Mouse (Mus musculus): ENCODE measurements around the gene Wdfy4. TPM values are rescaled to one million over a fixed set of nuclear protein-coding genes. Genes with fewer than 3 reads are reported as not detected.

Gene Wdfy4
- polyA plus RNA-seq, 1 experiment: not detected

DNA sequence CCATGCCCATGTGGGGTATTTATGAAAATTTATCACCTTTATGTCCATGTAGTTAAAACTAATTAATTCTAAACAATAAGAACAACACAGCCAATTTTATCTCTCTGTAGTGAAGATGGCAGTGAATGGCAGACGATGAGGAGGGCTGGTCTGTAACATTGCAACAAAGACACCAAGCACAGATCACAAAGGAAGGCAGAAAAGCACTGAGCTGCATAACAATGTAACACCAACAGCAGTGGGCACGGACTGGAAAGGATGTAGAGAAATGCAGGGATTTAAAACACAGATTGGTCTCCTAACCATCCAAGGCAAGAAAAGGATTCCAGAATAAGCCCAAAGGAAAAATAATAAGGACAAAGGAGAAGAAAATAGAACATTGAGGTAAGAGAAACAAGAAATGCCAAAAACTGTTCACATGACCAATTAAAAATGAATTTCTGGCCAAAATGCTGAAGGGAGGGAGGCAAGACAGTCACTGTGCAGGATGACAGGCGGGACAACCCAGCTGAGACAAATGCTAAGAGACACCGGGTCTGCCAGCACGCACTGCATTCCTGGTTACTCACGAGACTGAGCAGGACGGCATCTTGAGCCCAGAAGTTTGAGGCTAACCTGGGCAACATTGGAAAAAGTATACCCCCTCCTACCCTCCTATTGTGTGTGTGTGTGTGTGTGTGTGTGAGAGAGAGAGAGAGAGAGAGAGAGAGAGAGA is 54.1 kb downstream of the Wdfy4 start:
- H3K36me3 ChIP-seq (ENCODE audit: control insufficient read depth, insufficient read depth, low read length, poor library complexity, severe bottlenecking): no peaks in the 10 kb centered on the region
- TF ChIP-seq POLR2A (IDR thresholded peaks at IDR 0.05; ENCODE audit: insufficient read depth, low read length) (no peak), EP300 (IDR thresholded peaks at IDR 0.05; ENCODE audit: insufficient read depth, low read depth, low read length) (no peak), CTCF (IDR thresholded peaks at IDR 0.05; ENCODE audit: low read depth, low read length) (no peak)
- H3K27me3 ChIP-seq (ENCODE audit: control insufficient read depth, insufficient read depth, low read length, poor library complexity, severe bottlenecking): no peaks in the 10 kb centered on the region
- H3K4me1 ChIP-seq (ENCODE audit: control insufficient read depth, insufficient read depth, low read length): no peaks in the 10 kb centered on the region
- no peak overlapping the region for H3K9ac ChIP-seq (ENCODE audit: low read depth, poor library complexity, severe bottlenecking)
- no peaks in the 10 kb centered on the region for H3K9me3 ChIP-seq (replicated peaks; ENCODE audit: control insufficient read depth, insufficient read depth, low read length, poor library complexity, severe bottlenecking)
- no peak overlapping the region for H3K27ac ChIP-seq (ENCODE audit: insufficient read depth, low read length)
- H3K4me3 ChIP-seq (ENCODE audit: low read depth, low read length): no peak overlapping the region

DNA sequence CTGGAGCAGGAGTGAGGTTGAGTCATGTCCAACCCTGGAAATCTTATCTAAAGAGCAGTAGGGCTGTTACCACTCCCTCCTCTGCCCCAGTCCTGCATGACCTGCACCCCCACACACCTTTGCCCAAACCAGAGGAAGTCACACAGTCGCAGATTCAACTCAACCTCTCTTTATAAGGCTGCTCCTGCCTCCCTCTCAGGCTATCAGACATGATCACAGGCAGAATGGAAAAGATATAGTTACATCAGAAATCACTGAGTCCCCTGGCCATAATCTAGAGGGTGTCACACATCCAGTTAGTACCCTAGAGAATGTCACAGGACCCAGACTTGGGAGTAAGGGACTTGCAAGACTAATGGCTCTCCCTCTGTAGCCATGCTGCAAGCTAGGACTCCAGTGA is 68.7 kb downstream of the Wdfy4 start:
- H3K27me3 ChIP-seq (ENCODE audit: control insufficient read depth, insufficient read depth, low read length, poor library complexity, severe bottlenecking): no peaks in the 10 kb centered on the region
- no peak overlapping the region for H3K9ac ChIP-seq (ENCODE audit: low read depth, poor library complexity, severe bottlenecking)
- H3K4me3 ChIP-seq (ENCODE audit: low read depth, low read length): no peak overlapping the region
- H3K4me1 ChIP-seq (ENCODE audit: control insufficient read depth, insufficient read depth, low read length): no peaks in the 10 kb centered on the region
- H3K36me3 ChIP-seq (ENCODE audit: control insufficient read depth, insufficient read depth, low read length, poor library complexity, severe bottlenecking): no peaks in the 10 kb centered on the region
- no peak for TF ChIP-seq POLR2A (IDR thresholded peaks at IDR 0.05; ENCODE audit: insufficient read depth, low read length)
- no peak for TF ChIP-seq CTCF (IDR thresholded peaks at IDR 0.05; ENCODE audit: low read depth, low read length)
- TF ChIP-seq EP300 (IDR thresholded peaks at IDR 0.05; ENCODE audit: insufficient read depth, low read depth, low read length): no peak
- H3K27ac ChIP-seq (ENCODE audit: insufficient read depth, low read length): no peak overlapping the region
- no peaks in the 10 kb centered on the region for H3K9me3 ChIP-seq (replicated peaks; ENCODE audit: control insufficient read depth, insufficient read depth, low read length, poor library complexity, severe bottlenecking)

DNA sequence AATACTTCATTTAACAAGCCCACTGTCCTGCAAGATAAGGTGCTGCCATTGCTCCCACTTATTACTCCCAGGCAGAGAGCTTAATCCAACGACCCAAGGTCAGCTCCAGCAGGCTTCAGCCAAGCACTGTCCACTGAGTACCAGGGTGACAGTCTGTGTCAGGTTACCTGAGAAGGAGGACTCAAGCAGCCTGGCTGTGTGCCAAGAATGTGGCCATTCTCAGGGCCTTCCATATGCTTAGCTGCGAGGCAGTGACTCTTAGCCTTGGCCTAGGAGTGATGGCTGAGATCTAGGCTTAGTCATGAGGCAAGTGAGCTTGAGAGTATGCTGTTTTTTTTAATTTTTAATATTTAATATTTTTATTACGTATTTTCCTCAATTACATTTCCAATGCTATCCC is 80.5 kb downstream of the Wdfy4 start:
- H3K4me1 ChIP-seq (ENCODE audit: control insufficient read depth, insufficient read depth, low read length): no peaks in the 10 kb centered on the region
- no peak overlapping the region for H3K27ac ChIP-seq (ENCODE audit: insufficient read depth, low read length)
- H3K9ac ChIP-seq (ENCODE audit: low read depth, poor library complexity, severe bottlenecking): no peak overlapping the region
- no peaks in the 10 kb centered on the region for H3K36me3 ChIP-seq (ENCODE audit: control insufficient read depth, insufficient read depth, low read length, poor library complexity, severe bottlenecking)
- TF ChIP-seq EP300 (IDR thresholded peaks at IDR 0.05; ENCODE audit: insufficient read depth, low read depth, low read length) (no peak), POLR2A (IDR thresholded peaks at IDR 0.05; ENCODE audit: insufficient read depth, low read length) (no peak), CTCF (IDR thresholded peaks at IDR 0.05; ENCODE audit: low read depth, low read length) (no peak)
- no peaks in the 10 kb centered on the region for H3K27me3 ChIP-seq (ENCODE audit: control insufficient read depth, insufficient read depth, low read length, poor library complexity, severe bottlenecking)
- H3K4me3 ChIP-seq (ENCODE audit: low read depth, low read length): no peak overlapping the region
- no peaks in the 10 kb centered on the region for H3K9me3 ChIP-seq (replicated peaks; ENCODE audit: control insufficient read depth, insufficient read depth, low read length, poor library complexity, severe bottlenecking)

DNA sequence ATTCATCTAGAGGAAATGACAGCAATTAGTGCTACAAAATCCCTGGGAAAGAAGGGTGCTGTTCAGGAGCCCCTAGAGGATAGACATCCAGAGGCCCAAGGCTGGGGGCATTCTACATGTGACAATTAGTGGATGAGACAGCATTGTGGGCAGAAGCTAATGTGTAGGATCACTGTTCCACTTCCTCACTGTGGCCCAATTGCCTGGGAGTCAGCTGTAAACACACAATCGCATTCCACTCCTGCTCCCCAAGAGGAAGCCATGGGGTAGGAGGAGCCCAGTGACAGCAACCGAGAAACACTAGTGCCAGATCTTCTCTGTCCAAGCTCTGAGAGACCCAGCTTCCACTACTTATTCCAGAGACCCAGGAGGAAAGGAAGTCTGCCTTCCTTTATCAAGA is 83.7 kb downstream of the Wdfy4 start:
- Histone ChIP-seq H3K27me3 (ENCODE audit: control insufficient read depth, insufficient read depth, low read length, poor library complexity, severe bottlenecking) (no peaks in the 10 kb centered on the region), H3K4me1 (ENCODE audit: control insufficient read depth, insufficient read depth, low read length) (no peaks in the 10 kb centered on the region), H3K4me3 (ENCODE audit: low read depth, low read length) (no peak overlapping the region), H3K9me3 (replicated peaks; ENCODE audit: control insufficient read depth, insufficient read depth, low read length, poor library complexity, severe bottlenecking) (no peaks in the 10 kb centered on the region), H3K27ac (ENCODE audit: insufficient read depth, low read length) (no peak overlapping the region), H3K9ac (ENCODE audit: low read depth, poor library complexity, severe bottlenecking) (no peak overlapping the region), H3K36me3 (ENCODE audit: control insufficient read depth, insufficient read depth, low read length, poor library complexity, severe bottlenecking) (no peaks in the 10 kb centered on the region)
- no peak for TF ChIP-seq CTCF (IDR thresholded peaks at IDR 0.05; ENCODE audit: low read depth, low read length)

DNA sequence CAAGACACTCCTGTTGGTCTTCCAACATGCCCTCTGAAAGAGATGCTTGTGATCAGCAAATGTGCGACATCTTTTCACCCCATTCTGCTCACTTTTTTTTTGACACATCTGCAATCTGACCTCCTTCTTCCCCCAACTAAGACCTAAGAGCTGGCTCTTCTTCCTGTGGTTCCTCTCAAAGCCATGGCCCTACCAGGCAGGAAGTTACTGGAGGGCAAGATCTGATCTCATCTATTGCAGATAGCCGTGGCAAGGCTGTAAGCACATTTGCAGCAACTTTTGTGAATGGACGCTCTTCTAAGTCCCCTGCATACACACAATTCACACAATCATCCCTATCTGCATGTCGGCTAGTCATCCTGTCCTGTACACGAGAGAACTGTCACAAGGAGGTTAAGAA is 85.4 kb downstream of the Wdfy4 start:
- Histone ChIP-seq H3K27me3 (ENCODE audit: control insufficient read depth, insufficient read depth, low read length, poor library complexity, severe bottlenecking) (no peaks in the 10 kb centered on the region), H3K9ac (ENCODE audit: low read depth, poor library complexity, severe bottlenecking) (no peak overlapping the region), H3K27ac (ENCODE audit: insufficient read depth, low read length) (no peak overlapping the region), H3K4me3 (ENCODE audit: low read depth, low read length) (no peak overlapping the region), H3K36me3 (ENCODE audit: control insufficient read depth, insufficient read depth, low read length, poor library complexity, severe bottlenecking) (no peaks in the 10 kb centered on the region), H3K4me1 (ENCODE audit: control insufficient read depth, insufficient read depth, low read length) (no peaks in the 10 kb centered on the region), H3K9me3 (replicated peaks; ENCODE audit: control insufficient read depth, insufficient read depth, low read length, poor library complexity, severe bottlenecking) (no peaks in the 10 kb centered on the region)
- TF ChIP-seq CTCF (IDR thresholded peaks at IDR 0.05; ENCODE audit: low read depth, low read length): no peak
- TF ChIP-seq EP300 (IDR thresholded peaks at IDR 0.05; ENCODE audit: insufficient read depth, low read depth, low read length): no peak
- no peak for TF ChIP-seq POLR2A (IDR thresholded peaks at IDR 0.05; ENCODE audit: insufficient read depth, low read length)

DNA sequence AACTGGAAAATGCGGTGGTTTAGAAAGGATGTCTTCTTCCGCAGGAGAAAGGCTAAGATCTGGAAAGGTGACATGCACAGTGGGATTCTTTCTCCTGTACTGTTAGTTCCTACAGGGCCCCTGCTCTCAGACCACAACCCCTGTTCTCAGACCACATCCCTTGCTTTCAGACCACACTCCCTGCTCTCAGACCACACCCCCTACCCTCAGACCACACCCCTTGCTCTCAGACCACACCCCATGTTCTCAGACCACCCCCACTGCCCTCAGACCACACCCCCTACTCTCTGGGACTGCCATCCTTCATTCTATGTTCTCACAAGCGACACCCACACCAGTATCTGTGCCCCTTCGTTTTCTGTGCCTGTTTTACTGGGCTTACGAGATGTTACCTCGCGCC is 86.2 kb downstream of the Wdfy4 start:
- Histone ChIP-seq H3K4me3 (ENCODE audit: low read depth, low read length) (no peak overlapping the region), H3K27ac (ENCODE audit: insufficient read depth, low read length) (no peak overlapping the region), H3K27me3 (ENCODE audit: control insufficient read depth, insufficient read depth, low read length, poor library complexity, severe bottlenecking) (no peaks in the 10 kb centered on the region), H3K4me1 (ENCODE audit: control insufficient read depth, insufficient read depth, low read length) (no peaks in the 10 kb centered on the region), H3K36me3 (ENCODE audit: control insufficient read depth, insufficient read depth, low read length, poor library complexity, severe bottlenecking) (no peaks in the 10 kb centered on the region), H3K9me3 (replicated peaks; ENCODE audit: control insufficient read depth, insufficient read depth, low read length, poor library complexity, severe bottlenecking) (no peaks in the 10 kb centered on the region), H3K9ac (ENCODE audit: low read depth, poor library complexity, severe bottlenecking) (no peak overlapping the region)
- TF ChIP-seq POLR2A (IDR thresholded peaks at IDR 0.05; ENCODE audit: insufficient read depth, low read length) (no peak), EP300 (IDR thresholded peaks at IDR 0.05; ENCODE audit: insufficient read depth, low read depth, low read length) (no peak), CTCF (IDR thresholded peaks at IDR 0.05; ENCODE audit: low read depth, low read length) (no peak)

All from ES-Bruce4 (cell line).